Mouse (Mus musculus) thymus, adult 2 months (tissue): ENCODE measurements at regions not wholly inside any gene's neighbourhood (a gene's known extent, or its start where the extent isn't known, plus 50 kb on each side); places are given as distances from the start of the nearest gene placed in this dataset.

Experiments used
- CTCF ChIP-seq: fragments of 200-500 bp; IDR thresholded peaks from 2 replicates; pipeline ENCODE4 v1.5.1; 2012; ENCODE audit warnings: mild to moderate bottlenecking, control low read depth, low read length, moderate library complexity, borderline replicate concordance; ENCODE audit not compliant: control insufficient read depth, poor library complexity, insufficient read depth; ENCODE audit errors: extremely low read depth
- POLR2A ChIP-seq: fragments of 200-500 bp; IDR thresholded peaks from 2 replicates; pipeline ENCODE4 v1.6.1; 2012; ENCODE audit warnings: mild to moderate bottlenecking, low read length, control low read depth, moderate library complexity; ENCODE audit not compliant: control insufficient read depth, poor library complexity, insufficient read depth; ENCODE audit errors: extremely low read depth

GRCm38 (mm10) chr1:57707906-57708305, 66.1 kb upstream of the Spats2l start:
- TF ChIP-seq CTCF: no peak
- no peak for TF ChIP-seq POLR2A
